Mouse (Mus musculus) urinary bladder, adult 18-20 months (tissue): ENCODE measurements around the gene Arhgap15.

Experiments
- DNase-seq, 2 experiments: peaks; one replicate each; pipeline ENCODE4 v3.0.0; 2022; ENCODE audit warnings: low spot score in 2 of 2, mixed read lengths in 2 of 2

The Arhgap15 gene

DNA sequence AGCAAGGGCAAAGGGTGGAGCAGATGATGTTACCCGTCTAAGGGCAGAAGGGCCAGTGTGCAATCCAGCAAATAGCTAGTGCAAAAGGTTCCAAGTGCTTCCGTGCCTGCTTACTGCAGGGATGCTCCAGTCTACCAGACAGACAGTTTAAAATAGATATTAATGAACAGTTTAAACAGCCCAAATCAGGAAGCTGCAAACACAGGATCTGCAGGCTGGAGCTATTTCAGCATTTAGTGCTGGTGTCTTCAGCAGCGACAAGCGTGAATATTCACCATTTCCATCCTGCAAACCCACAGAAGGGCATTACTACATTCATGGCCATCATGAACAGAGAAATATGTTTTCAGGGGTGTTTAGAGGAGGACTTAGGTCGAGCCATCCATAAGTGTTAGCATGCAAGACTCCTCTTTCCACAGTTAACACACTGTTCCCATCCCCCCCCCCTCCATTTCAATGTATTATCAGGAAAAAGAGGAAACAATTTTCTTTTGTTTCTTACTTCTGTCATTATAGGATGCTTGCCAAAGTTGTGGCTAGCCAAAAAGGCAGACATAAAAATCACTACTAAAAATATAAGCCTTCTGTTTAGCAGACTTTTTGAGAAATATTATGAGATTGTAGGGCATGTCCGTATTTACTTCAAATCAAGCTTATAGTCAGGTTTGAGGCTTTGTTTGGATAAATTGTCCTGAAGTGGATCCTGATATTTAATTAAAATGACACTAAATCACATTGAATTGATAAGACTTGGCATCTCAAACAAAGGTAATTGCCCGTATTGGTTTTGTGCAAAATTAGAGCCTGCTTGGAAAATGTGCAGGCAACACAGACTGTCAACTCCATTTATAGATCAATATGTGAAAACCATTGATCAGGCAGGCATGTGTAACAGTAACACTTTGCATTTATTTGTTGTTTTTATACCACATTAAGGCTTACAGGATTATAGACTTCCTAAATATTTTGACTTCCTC, 35.4 kb downstream of the Arhgap15 start:
- no peak for DNase-seq

DNA sequence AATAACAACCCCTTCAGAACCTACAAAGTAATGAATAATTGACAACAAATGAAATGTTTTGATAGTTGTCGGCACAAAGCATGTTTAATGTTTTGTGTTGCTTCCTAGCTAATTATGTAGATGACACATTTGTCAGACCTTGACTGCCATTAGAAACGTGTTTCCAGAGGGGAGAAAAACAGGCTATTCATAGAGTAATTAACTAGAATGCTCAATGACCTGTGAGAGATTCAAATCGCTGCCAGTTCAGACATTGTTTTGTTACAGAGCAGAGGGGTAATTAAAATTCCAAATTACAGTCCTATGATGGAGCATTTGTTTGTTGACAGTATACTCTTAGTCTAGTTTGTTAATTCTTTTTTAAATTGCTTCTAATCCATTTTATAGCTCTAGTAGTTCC, 37.5 kb downstream of the Arhgap15 start:
- DNase-seq = no peak

DNA sequence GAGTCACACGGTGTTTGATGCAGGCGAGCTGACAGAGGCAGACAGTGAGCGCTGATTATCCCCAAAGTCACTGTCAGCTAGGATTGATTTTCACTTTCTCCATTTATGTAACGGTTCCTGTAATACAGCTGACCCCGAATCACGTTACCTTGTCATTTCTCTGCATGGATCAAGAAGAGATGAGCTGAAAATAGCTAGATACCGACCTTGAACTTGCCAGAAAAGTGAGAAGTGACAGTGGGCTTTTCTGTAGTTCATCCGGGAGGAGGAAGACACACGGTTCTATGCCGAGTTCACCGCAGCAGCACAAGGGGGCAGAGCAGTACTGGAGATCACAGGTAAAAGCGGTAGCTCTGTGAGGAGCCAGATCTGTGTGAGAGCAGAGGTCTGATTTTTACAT, 38.5 kb downstream of the Arhgap15 start:
- no peak for DNase-seq

GRCm38 (mm10) chr2:43788484-43788883, 39.9 kb downstream of the Arhgap15 start:
- DNase-seq = no peak

DNA sequence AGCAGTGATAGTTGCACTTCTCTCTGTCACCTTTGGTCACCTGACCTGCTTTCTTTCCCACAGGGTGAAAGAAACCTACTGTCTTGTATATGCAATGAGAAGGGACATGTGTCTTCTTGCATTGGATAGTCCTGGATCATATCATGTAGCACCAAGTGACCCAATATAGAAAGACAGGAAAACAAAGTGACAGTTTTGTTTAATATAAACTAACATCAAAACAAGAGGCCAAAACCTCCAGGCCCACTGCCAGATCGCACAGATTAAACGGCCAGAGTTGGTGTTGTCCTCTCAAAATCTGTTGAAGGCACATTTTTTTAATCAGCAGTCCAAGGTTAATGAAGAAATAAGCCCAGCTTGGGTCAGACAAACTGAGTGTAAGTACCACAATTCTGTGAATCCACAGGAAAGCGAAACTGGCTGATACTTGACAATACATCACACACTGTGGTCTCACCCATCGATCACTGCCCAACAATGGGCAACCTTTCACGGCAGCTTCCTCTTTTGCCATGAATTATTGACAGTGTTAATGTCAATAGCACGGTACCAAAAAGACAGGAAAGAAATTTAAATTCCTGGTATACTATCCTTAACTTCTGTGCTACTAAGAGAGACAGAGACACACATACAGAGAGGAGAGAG, 41.5 kb downstream of the Arhgap15 start:
- DNase-seq = no peak

- DNase-seq = no peak
Observed at GRCm38 (mm10) chr2:43791575-43791974, 43.0 kb downstream of the Arhgap15 start.

GRCm38 (mm10) chr2:43793105-43793504, 44.5 kb downstream of the Arhgap15 start:
- no peak for DNase-seq

DNA sequence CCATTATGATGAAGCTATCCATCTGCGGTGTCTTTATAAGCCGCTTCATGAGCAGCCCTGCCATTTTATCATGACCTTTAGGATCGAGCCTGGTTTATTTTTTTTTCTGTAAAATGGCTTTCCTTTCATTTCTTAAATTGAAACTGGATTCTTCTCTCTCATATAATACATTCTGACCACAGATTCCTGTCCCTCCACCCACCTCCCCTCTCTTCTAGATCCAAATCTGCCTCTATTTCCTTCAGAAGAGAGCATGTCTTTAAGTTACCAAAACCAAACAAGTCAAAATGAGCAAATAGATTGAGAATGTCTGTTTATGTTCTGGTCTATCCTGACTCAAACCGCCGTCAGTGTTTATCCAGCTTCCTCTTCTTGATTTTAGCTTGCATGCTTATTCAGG, 46.1 kb downstream of the Arhgap15 start:
- no peak for DNase-seq

- no peak for DNase-seq
Observed at GRCm38 (mm10) chr2:43796448-43796847, 47.8 kb downstream of the Arhgap15 start.

GRCm38 (mm10) chr2:43805960-43806744, 57.5 kb downstream of the Arhgap15 start:
- DNase-seq = peak in 1 of 2 experiments; percentile 16

GRCm38 (mm10) chr2:43815896-43816787, 67.5 kb downstream of the Arhgap15 start:
- DNase-seq = no peak

DNA sequence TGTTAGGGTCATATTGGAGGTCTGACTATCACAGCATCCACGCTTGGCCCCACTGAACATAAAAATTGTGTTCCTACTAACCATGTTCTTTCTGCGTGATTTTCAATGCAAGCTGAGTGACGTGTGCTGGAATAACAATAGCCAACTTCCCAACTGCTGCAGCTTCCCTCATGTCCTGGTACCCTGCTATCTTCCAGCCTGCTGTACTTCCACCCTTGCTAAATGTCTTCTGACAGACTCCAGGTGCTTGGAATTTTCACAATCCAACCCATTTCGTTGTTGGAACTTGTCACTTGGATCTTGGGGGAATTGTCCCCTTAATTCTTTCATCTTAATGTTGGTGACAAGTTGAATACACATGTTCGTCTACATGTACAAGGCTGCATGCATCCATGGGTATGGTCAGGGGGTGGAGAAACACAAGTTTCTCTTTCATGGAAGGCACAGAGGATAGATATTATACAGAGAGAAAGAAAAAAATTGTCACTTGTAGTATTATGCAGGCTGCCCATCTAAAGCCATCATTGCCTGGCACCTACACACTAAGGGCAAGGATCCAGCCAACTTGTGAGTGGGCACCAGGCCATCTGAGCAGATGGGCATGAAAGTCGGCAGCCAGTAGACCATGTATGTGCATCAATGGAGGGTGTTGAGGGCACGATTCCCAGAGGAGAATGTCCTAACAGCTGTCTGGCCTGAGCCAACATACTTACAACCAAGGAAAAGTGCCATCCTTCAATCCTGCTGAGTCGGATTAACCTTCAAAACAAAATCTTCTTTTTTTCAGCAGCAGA, 68.4 kb downstream of the Arhgap15 start:
- no peak for DNase-seq

GRCm38 (mm10) chr2:43835931-43836330, 87.3 kb downstream of the Arhgap15 start:
- no peak for DNase-seq

GRCm38 (mm10) chr2:43841644-43842043, 93.0 kb downstream of the Arhgap15 start:
- DNase-seq = no peak

DNA sequence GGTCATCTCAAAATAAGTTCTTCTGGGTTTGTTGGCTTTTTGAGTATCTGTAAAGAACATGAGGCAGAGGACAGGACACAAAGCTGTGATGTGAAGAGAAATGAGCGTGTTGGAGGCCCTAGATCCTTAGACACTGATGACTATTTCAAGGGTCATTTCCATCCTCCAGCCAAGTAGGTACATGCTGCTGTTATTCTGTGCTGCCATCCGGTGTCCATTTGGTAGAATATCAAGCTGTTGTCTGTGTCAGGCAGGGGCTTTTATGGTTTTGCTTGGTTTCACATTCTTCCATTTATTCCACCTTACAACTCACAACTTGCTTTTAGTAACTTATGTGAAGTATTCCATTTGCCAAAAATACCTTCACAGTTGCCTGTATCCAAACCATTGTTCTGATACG, 102.6 kb downstream of the Arhgap15 start:
- DNase-seq = no peak

DNA sequence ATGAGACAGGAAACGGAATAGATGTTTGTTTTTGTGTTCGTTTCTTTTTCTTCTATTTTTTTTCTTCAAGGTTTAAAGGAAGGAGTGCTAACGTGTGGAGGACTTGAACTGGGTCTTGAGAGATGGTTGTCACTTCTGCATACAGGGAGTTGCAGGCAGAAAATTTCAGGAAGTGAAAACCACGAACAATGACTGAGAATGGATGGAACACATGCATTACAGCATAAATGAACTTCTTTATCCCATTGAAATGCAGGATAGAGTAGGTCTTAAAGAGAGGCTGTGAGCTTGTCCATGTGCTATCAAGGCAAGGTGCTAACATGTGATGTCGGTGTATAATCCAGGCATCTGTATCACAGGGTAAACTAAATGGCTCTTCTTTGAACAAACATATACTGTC, 114.1 kb downstream of the Arhgap15 start:
- DNase-seq = no peak

- peak; percentile 39 to 65 for DNase-seq
Observed at GRCm38 (mm10) chr2:43902403-43902973, 153.9 kb downstream of the Arhgap15 start.

- DNase-seq = peak in 1 of 2 experiments; percentile 46
Observed at GRCm38 (mm10) chr2:43907496-43907895, 158.9 kb downstream of the Arhgap15 start.

GRCm38 (mm10) chr2:43914104-43914503, 165.5 kb downstream of the Arhgap15 start:
- DNase-seq = no peak

DNA sequence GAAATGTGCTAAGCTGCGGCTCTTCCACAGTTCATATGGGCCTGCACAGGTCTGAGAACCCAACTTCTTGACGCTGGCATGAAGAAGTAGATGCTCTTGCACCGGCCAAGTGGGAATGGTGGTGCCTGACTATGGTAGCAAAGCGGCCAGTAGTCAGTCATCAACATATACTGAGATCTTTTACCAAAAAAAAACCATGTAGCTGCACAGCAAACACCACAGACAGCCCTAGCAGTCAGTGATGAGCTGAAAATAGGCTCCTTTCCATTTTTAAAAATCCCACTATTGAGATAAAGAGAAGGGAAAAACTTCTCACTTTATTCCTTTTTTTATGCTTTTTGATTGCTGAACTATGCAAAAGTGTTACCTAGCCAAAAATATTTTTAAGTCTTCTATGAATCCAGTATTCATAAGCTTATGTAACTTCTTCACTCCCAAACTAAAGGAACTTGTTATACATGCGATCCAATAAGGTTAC, 175.3 kb downstream of the Arhgap15 start:
- DNase-seq = no peak
